Mouse (Mus musculus): Measurements from ENCODE around the gene Il22ra2. TPM values are rescaled to one million over a fixed set of nuclear protein-coding genes. Genes with fewer than 3 reads are reported as not detected.

The Il22ra2 gene
- polyA plus RNA-seq, 1 experiment from 2014 or later = not detected

DNA sequence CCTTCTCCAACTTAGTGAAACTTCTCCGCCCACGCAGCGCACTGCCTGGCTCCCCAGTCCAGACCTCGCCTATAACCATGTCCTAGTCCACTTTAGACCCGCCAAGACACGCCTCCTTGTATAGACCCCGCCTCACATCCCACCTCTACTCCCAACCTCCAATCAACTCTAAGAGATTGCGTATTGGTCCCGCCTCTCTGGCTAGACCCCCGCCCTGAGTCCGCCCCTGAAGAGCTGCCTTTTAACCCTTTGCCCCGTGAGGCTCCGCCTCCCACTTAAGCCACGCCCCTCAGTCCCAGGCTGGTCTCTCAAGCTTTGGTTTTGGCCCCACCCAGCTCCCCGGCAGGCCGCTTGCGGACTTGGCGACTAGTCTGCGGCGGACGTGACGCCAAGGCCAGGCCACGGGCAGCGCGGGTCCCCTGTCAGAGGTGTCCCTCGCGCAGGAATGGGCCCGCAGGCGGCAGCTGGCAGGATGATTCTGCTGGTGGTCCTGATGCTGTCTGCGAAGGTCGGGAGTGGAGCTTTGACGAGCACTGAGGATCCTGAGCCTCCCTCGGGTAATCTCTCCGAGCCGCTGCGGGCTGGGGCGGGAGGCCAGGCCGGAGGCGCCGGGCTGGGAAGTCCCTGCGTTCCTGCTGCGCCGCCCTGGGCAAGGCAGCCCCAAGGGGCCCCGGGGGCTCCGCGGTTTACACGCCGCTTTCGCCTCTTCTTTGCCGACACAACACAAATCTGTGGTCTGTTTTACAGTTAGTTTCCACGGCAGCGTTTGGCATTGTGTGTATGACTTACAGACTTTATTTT lies 30.0 kb upstream of the Il22ra2 start, which contains the start of gene Ifngr1:
Gene Ifngr1, plus strand, starts transcription at position 309 of the 801 bp plus-strand sequence.
- Histone ChIP-seq H3K9me3 (ENCODE audit: low read depth, low read length) (no peaks in the 10 kb centered on the region), H3K27me3 (ENCODE audit: insufficient read depth, low read length) (no peaks in the 10 kb centered on the region), H3K4me2 (peak within 1 kb of the TSS; percentile 71), H3K4me1 (ENCODE audit: insufficient read depth) (no peaks in the 10 kb centered on the region), H3K4me3 (ENCODE audit: low read depth, low read length) (peak within 1 kb of the TSS; percentile 71), H3K36me3 (ENCODE audit: insufficient read depth) (no peaks in the 10 kb centered on the region), H3K9ac (peak within 1 kb of the TSS; percentile 91), H3K27ac (ENCODE audit: low read depth) (peak within 1 kb of the TSS; percentile 83)
- under 1% methylated on average over 52 of the region's 52 CpGs for WGBS
- ATAC-seq (ENCODE audit: insufficient read depth) (peak; percentile 99), DNase-seq (peak; percentile 99)
- no peak for TF ChIP-seq CTCF (IDR thresholded peaks at IDR 0.05; ENCODE audit: low read depth)

DNA sequence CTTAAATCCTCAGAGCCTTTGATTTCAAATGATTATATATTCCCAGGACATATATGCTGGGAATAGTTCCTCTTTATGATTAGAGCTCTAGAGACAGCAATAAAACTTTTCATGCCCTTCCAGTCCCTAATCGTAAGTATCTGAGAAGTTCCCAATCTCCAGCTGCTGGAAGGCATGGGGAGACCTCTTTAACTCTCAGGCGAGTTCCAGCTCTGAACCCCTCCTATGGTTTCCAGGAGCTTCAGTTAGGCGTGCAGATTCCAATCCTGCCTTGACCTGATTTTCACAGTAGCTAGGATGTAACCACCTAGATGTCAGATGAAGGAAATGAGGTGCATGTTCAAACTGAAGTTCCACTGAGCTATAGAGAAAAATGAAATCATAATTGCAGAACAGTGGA lies 29.2 kb upstream of the Il22ra2 start:
- Histone ChIP-seq H3K27me3 (ENCODE audit: insufficient read depth, low read length) (no peaks in the 10 kb centered on the region), H3K36me3 (ENCODE audit: insufficient read depth) (no peaks in the 10 kb centered on the region), H3K9me3 (ENCODE audit: low read depth, low read length) (no peaks in the 10 kb centered on the region), H3K9ac (peak overlapping the region; percentile 91), H3K27ac (ENCODE audit: low read depth) (no peak overlapping the region), H3K4me2 (peak overlapping the region; percentile 71), H3K4me3 (ENCODE audit: low read depth, low read length) (peak overlapping the region; percentile 71), H3K4me1 (ENCODE audit: insufficient read depth) (no peaks in the 10 kb centered on the region)
- 3% methylated on average over 3 of the region's 3 CpGs for WGBS
- DNase-seq (no peak), ATAC-seq (ENCODE audit: insufficient read depth) (no peak)
- no peak for TF ChIP-seq CTCF (IDR thresholded peaks at IDR 0.05; ENCODE audit: low read depth)

GRCm38 (mm10) chr10:19593296-19593695 lies 28.5 kb upstream of the Il22ra2 start:
- H3K4me1 ChIP-seq (ENCODE audit: insufficient read depth) = no peaks in the 10 kb centered on the region
- H3K4me3 ChIP-seq (ENCODE audit: low read depth, low read length) = no peak overlapping the region
- WGBS = 73% methylated on average over 3 of the region's 3 CpGs
- H3K36me3 ChIP-seq (ENCODE audit: insufficient read depth) = 0 out of 2 replicates have a peak, but pooled peaks cover 3% of the 10 kb centered on the region
- DNase-seq (no peak), ATAC-seq (ENCODE audit: insufficient read depth) (no peak)
- H3K4me2 ChIP-seq = peak overlapping the region; percentile 71
- no peak overlapping the region; the same call in 1 of the 2 replicates for H3K9ac ChIP-seq
- no peak for TF ChIP-seq CTCF (IDR thresholded peaks at IDR 0.05; ENCODE audit: low read depth)
- H3K27ac ChIP-seq (ENCODE audit: low read depth) = no peak overlapping the region
- no peaks in the 10 kb centered on the region for H3K9me3 ChIP-seq (ENCODE audit: low read depth, low read length)
- no peaks in the 10 kb centered on the region for H3K27me3 ChIP-seq (ENCODE audit: insufficient read depth, low read length)

- no peaks in the 10 kb centered on the region for H3K27me3 ChIP-seq (ENCODE audit: insufficient read depth, low read length)
- no peak overlapping the region for H3K4me2 ChIP-seq
- H3K4me1 ChIP-seq (ENCODE audit: insufficient read depth) = no peaks in the 10 kb centered on the region
- no peak for TF ChIP-seq CTCF (IDR thresholded peaks at IDR 0.05; ENCODE audit: low read depth)
- DNase-seq = no peak
- no peak overlapping the region for H3K9ac ChIP-seq
- H3K27ac ChIP-seq (ENCODE audit: low read depth) = no peak overlapping the region
- WGBS = 79% methylated on average over 3 of the region's 3 CpGs
- H3K4me3 ChIP-seq (ENCODE audit: low read depth, low read length) = no peak overlapping the region
- H3K9me3 ChIP-seq (ENCODE audit: low read depth, low read length) = no peaks in the 10 kb centered on the region
- peaks cover 12% of the 10 kb centered on the region for H3K36me3 ChIP-seq (ENCODE audit: insufficient read depth)
- ATAC-seq (ENCODE audit: insufficient read depth) = no peak
Measured at GRCm38 (mm10) chr10:19594201-19594905, 27.4 kb upstream of the Il22ra2 start.

GRCm38 (mm10) chr10:19596866-19597265 lies 24.9 kb upstream of the Il22ra2 start:
- H3K9me3 ChIP-seq (ENCODE audit: low read depth, low read length) = 0 out of 2 replicates have a peak, but pooled peaks cover 3% of the 10 kb centered on the region
- ATAC-seq (ENCODE audit: insufficient read depth) = no peak
- H3K36me3 ChIP-seq (ENCODE audit: insufficient read depth) = peaks cover 22% of the 10 kb centered on the region
- WGBS = 87% methylated on average over 4 of the region's 4 CpGs
- no peak overlapping the region for H3K9ac ChIP-seq
- no peak overlapping the region for H3K27ac ChIP-seq (ENCODE audit: low read depth)
- no peak overlapping the region for H3K4me2 ChIP-seq
- TF ChIP-seq CTCF (IDR thresholded peaks at IDR 0.05; ENCODE audit: low read depth) = no peak
- H3K4me1 ChIP-seq (ENCODE audit: insufficient read depth) = no peaks in the 10 kb centered on the region; the same call in 1 of the 2 replicates
- no peaks in the 10 kb centered on the region for H3K27me3 ChIP-seq (ENCODE audit: insufficient read depth, low read length)
- no peak overlapping the region for H3K4me3 ChIP-seq (ENCODE audit: low read depth, low read length)
- DNase-seq = no peak

- WGBS = 61% methylated on average over 11 of the region's 11 CpGs
- Histone ChIP-seq H3K4me2 (no peak overlapping the region), H3K9me3 (ENCODE audit: low read depth, low read length) (0 out of 2 replicates have a peak, but pooled peaks cover 3% of the 10 kb centered on the region), H3K4me1 (ENCODE audit: insufficient read depth) (no peaks in the 10 kb centered on the region; the same call in 1 of the 2 replicates), H3K27ac (ENCODE audit: low read depth) (no peak overlapping the region), H3K9ac (no peak overlapping the region), H3K4me3 (ENCODE audit: low read depth, low read length) (no peak overlapping the region), H3K36me3 (ENCODE audit: insufficient read depth) (peaks cover 34% of the 10 kb centered on the region), H3K27me3 (ENCODE audit: insufficient read depth, low read length) (no peaks in the 10 kb centered on the region)
- DNase-seq (peak; percentile 63), ATAC-seq (ENCODE audit: insufficient read depth) (peak; percentile 48)
- TF ChIP-seq CTCF (IDR thresholded peaks at IDR 0.05; ENCODE audit: low read depth) = no peak
Measured at GRCm38 (mm10) chr10:19598091-19598490, 23.7 kb upstream of the Il22ra2 start.

All from lung, embryonic 14.5 days (tissue).